Mouse (Mus musculus): ENCODE results near the gene Vmn1r138. TPM values are rescaled to one million over a fixed set of nuclear protein-coding genes. Genes with fewer than 3 reads are reported as not detected.

The Vmn1r138 gene
- total RNA-seq (2023): not detected

DNA sequence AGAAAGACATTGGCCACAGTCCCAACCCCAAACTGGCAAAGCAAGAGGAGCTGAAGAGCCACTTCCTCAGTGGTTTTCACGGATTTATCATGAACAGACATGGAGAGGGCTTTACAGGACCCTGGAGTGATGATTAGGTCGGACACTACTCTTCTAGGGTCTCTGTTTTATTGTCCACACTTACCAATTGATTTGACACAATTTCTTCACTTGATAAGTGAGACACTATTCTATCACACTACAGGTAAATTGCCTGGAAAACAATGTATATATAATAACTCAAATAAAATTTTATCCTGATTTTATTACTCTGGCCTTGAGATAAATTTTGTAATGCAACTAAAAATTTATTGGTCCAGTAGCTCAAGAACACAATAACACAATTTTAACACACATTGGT, at the start of gene Vmn1r138:
TSS of gene Vmn1r138 (minus strand) at position 101 of the 400 bp plus-strand sequence.

GRCm38 (mm10) chr7:22068757-22069156, 40.1 kb upstream of the Vmn1r138 start, which contains the start of gene Vmn1r139:
TSS of gene Vmn1r139 (plus strand) at chr7:22069057.

DNA sequence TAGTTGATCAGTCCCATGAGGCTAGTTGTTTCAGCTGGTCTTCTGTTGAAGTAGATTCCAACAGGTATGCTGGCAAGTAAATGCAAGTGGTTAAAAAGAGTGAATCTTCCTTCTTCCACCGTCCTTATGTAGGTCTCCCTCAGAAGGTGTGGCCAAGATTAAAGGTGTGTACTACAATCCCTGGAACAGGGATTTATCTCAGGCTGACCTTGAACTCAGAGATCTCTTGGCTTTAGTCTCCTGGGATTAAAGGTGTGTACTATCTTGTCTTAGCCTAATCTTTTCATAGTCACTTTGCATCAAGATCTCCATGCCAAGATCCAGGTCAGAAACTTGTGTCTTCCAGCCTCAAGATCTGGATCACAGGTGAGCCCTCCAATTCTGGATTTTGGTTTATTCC, 27.5 kb upstream of the Vmn1r138 start, which contains the start of gene Gm6176:
TSS of gene Gm6176 (minus strand) at position 101 of the 400 bp plus-strand sequence.

GRCm38 (mm10) chr7:21994287-21994686, 34.4 kb downstream of the Vmn1r138 start, which contains the start of gene Vmn1r137:
TSS of gene Vmn1r137 (plus strand) at chr7:21994587.

Other genes starting within 250 kb of the Vmn1r138 start
- not detected for gene Gm4177, start 232.2 kb downstream of the Vmn1r138 start, total RNA-seq (2023)
- gene Vmn1r135, start 196.5 kb downstream of the Vmn1r138 start, total RNA-seq (2023): not detected
- gene Gm5725, start 184.6 kb downstream of the Vmn1r138 start, total RNA-seq (2023): not detected
- not detected for gene Gm5891, start 107.6 kb downstream of the Vmn1r138 start, total RNA-seq (2023)
- not detected for gene Vmn1r137, start 34.3 kb downstream of the Vmn1r138 start, total RNA-seq (2023)
- gene Gm6176, start 27.4 kb upstream of the Vmn1r138 start, total RNA-seq (2023): not detected
- gene Vmn1r139, start 40.2 kb upstream of the Vmn1r138 start, total RNA-seq (2023): not detected
- not detected for gene Gm16451, start 89.3 kb upstream of the Vmn1r138 start, total RNA-seq (2023)
- not detected for gene Gm10666, start 105.8 kb upstream of the Vmn1r138 start, total RNA-seq (2023)
- gene Vmn1r142, start 135.1 kb upstream of the Vmn1r138 start, total RNA-seq (2023): not detected
- not detected for gene Vmn1r143, start 160.5 kb upstream of the Vmn1r138 start, total RNA-seq (2023)
- gene Gm8653, start 172.4 kb upstream of the Vmn1r138 start, total RNA-seq (2023): not detected
- not detected for gene Gm8453, start 200.6 kb upstream of the Vmn1r138 start, total RNA-seq (2023)

Data from monocyte, adult 59 days (primary cell).